ENCODE assay signal across 8 mouse cellular contexts in genomic region chr15:78927021-78927787, GRCm38 (mm10). TPM values are rescaled to one million over a fixed set of nuclear protein-coding genes. Genes with fewer than 3 reads are reported as not detected.
DNase-seq lines count a peak whose midpoint lies in the region; ATAC-seq and TF ChIP-seq lines count a peak whose summit lies in the region.

No protein-coding gene starts in this region.

- H3K4me3 ChIP-seq in embryonic facial prominence, embryonic 10.5 days = peak overlapping the region; percentile 56
- H3K4me3 ChIP-seq in heart, postnatal 0 days (ENCODE audit: low read depth, low read length) = peak overlapping the region; percentile 45
- H3K4me3 ChIP-seq in limb, embryonic 10.5 days = peak overlapping the region; percentile 56
- no peak overlapping the region for H3K4me3 ChIP-seq in midbrain, embryonic 15.5 days

- TF ChIP-seq EP300 in heart, postnatal 0 days (IDR thresholded peaks at IDR 0.05; ENCODE audit: low read depth) = no peak

- ATAC-seq in heart, postnatal 0 days (ENCODE audit: insufficient read depth, low read depth) = no peak
- ATAC-seq in midbrain, embryonic 15.5 days (replicated peaks) = no peak
- no peak for ATAC-seq in erythroid progenitor cell, adult 5-6 weeks (replicated peaks; ENCODE audit: low FRiP score, poor library complexity, severe bottlenecking)

- peaks cover 13% of the 10 kb centered on the region for H3K27me3 ChIP-seq in embryonic facial prominence, embryonic 10.5 days (replicated peaks; ENCODE audit: low read depth, poor library complexity, severe bottlenecking)
- H3K27me3 ChIP-seq in heart, postnatal 0 days (ENCODE audit: control insufficient read depth, insufficient read depth, low read length) = no peaks in the 10 kb centered on the region
- no peaks in the 10 kb centered on the region for H3K27me3 ChIP-seq in limb, embryonic 10.5 days (ENCODE audit: low read depth, poor library complexity, severe bottlenecking)
- H3K27me3 ChIP-seq in midbrain, embryonic 15.5 days (replicated peaks) = peaks cover 4% of the 10 kb centered on the region; the same call in 1 of the 2 replicates

- intact Hi-C loops in heart, postnatal 25 days (cut with DNase I) = no loop called here

- peak overlapping the region; percentile 88 for H3K27ac ChIP-seq in embryonic facial prominence, embryonic 10.5 days (replicated peaks)
- H3K27ac ChIP-seq in heart, postnatal 0 days (ENCODE audit: low read depth) = peak overlapping the region; percentile 91
- H3K27ac ChIP-seq in limb, embryonic 10.5 days = peak overlapping the region; percentile 92
- no peak overlapping the region for H3K27ac ChIP-seq in midbrain, embryonic 15.5 days

- peaks cover 13% of the 10 kb centered on the region for H3K36me3 ChIP-seq in embryonic facial prominence, embryonic 10.5 days (replicated peaks)
- peaks cover 5% of the 10 kb centered on the region; the same call in 1 of the 2 replicates for H3K36me3 ChIP-seq in heart, postnatal 0 days (replicated peaks; ENCODE audit: control insufficient read depth, insufficient read depth, low read length)
- peaks cover 21% of the 10 kb centered on the region for H3K36me3 ChIP-seq in limb, embryonic 10.5 days
- no peaks in the 10 kb centered on the region for H3K36me3 ChIP-seq in midbrain, embryonic 15.5 days (replicated peaks)

- H3K9ac ChIP-seq in heart, postnatal 0 days (replicated peaks; ENCODE audit: low read depth, low read length) = peak overlapping the region; percentile 44
- H3K9ac ChIP-seq in midbrain, embryonic 15.5 days = no peak overlapping the region

- no peak for TF ChIP-seq CTCF in heart, postnatal 0 days (IDR thresholded peaks at IDR 0.05; ENCODE audit: low read depth)

- DNase-seq in heart, adult 18-20 months = peak; percentile 59 to 64
- no peak for DNase-seq in heart, postnatal 25 days (ENCODE audit: low spot score)
- peak; percentile 32 for DNase-seq in embryonic facial prominence, embryonic 10.5 days (ENCODE audit: low spot score)
- no peak for DNase-seq in heart, postnatal 0 days (ENCODE audit: low spot score)
- DNase-seq in limb, embryonic 10.5 days (ENCODE audit: low spot score) = no peak
- no peak for DNase-seq in layer of hippocampus, postnatal 10 days (ENCODE audit: low spot score in 2 of 2)

- H3K4me1 ChIP-seq in embryonic facial prominence, embryonic 10.5 days = peaks cover 50% of the 10 kb centered on the region
- peaks cover 26% of the 10 kb centered on the region for H3K4me1 ChIP-seq in heart, postnatal 0 days (ENCODE audit: control insufficient read depth, insufficient read depth)
- H3K4me1 ChIP-seq in limb, embryonic 10.5 days = peaks cover 52% of the 10 kb centered on the region
- H3K4me1 ChIP-seq in midbrain, embryonic 15.5 days = peaks cover 18% of the 10 kb centered on the region

- peak overlapping the region; percentile 76 for H3K4me2 ChIP-seq in heart, postnatal 0 days (ENCODE audit: low read depth, low read length)
- peak overlapping the region; percentile 44 for H3K4me2 ChIP-seq in midbrain, embryonic 15.5 days

- 18% methylated on average over 15 of the region's 15 CpGs for WGBS in embryonic facial prominence, embryonic 10.5 days
- 18% methylated on average over 15 of the region's 15 CpGs for WGBS in heart, postnatal 0 days
- WGBS in limb, embryonic 10.5 days = 17% methylated on average over 15 of the region's 15 CpGs
- WGBS in midbrain, embryonic 15.5 days = 19% methylated on average over 15 of the region's 15 CpGs

- no peaks in the 10 kb centered on the region for H3K9me3 ChIP-seq in embryonic facial prominence, embryonic 10.5 days
- H3K9me3 ChIP-seq in heart, postnatal 0 days (replicated peaks; ENCODE audit: control insufficient read depth, low read length) = no peaks in the 10 kb centered on the region
- no peaks in the 10 kb centered on the region for H3K9me3 ChIP-seq in limb, embryonic 10.5 days (replicated peaks)
- H3K9me3 ChIP-seq in midbrain, embryonic 15.5 days = no peaks in the 10 kb centered on the region

RNA-seq across cellular contexts. Expression of gene Lgals1, which starts 0.7 kb away (rescaled TPM):
- total RNA-seq in heart, adult 18-20 months (2021) = 100 to 1,000 TPM; 185 to 222 TPM
- total RNA-seq in heart, postnatal 25 days (2021) = 100 to 1,000 TPM; 188 to 192 TPM
- 241 and 316 TPM in 2 replicates for polyA plus RNA-seq in embryonic facial prominence, embryonic 10.5 days (2016; fragmentation: Nextera tagmentation; extraction: Ambion mirVana)
- 460 and 709 TPM in 2 replicates for total RNA-seq in heart, postnatal 0 days (2014; rRNA removed; ENCODE audit: low replicate concordance)
- 800 and 870 TPM in 2 replicates for polyA plus RNA-seq in heart, postnatal 0 days (2015; fragmentation: Nextera tagmentation; extraction: Ambion mirVana)
- polyA plus RNA-seq in limb, embryonic 10.5 days (2016; fragmentation: Nextera tagmentation; extraction: Ambion mirVana) = 292 and 458 TPM in 2 replicates
- polyA plus RNA-seq in midbrain, embryonic 15.5 days (2015; fragmentation: Nextera tagmentation; extraction: Ambion mirVana) = 80.4 and 93.5 TPM in 2 replicates
- total RNA-seq in erythroid progenitor cell, adult 5-6 weeks (2015; ENCODE audit: low replicate concordance) = 66.7 and 92.6 TPM in 2 replicates
- total RNA-seq in erythroid progenitor cell, adult 5-6 weeks (2017; ENCODE audit: low replicate concordance) = 67.5 and 70.4 TPM in 2 replicates
- total RNA-seq in layer of hippocampus, postnatal 10 days (2021) = 10 to 100 TPM; 31.2 to 37.7 TPM

RNA-seq across cellular contexts. Expression of gene Nol12, which starts 7.5 kb away (rescaled TPM):
- total RNA-seq in heart, adult 18-20 months (2021) = 10 to 100 TPM; 15.7 to 19.1 TPM
- 10 to 100 TPM; 15.6 to 16.9 TPM for total RNA-seq in heart, postnatal 25 days (2021)
- 69.2 and 71.5 TPM in 2 replicates for polyA plus RNA-seq in embryonic facial prominence, embryonic 10.5 days (2016; fragmentation: Nextera tagmentation; extraction: Ambion mirVana)
- total RNA-seq in heart, postnatal 0 days (2014; rRNA removed; ENCODE audit: low replicate concordance) = 3.4 TPM in 1 of 2 replicates, not detected in the other
- 23.3 TPM in 2 replicates for polyA plus RNA-seq in heart, postnatal 0 days (2015; fragmentation: Nextera tagmentation; extraction: Ambion mirVana)
- 70.6 and 84.9 TPM in 2 replicates for polyA plus RNA-seq in limb, embryonic 10.5 days (2016; fragmentation: Nextera tagmentation; extraction: Ambion mirVana)
- polyA plus RNA-seq in midbrain, embryonic 15.5 days (2015; fragmentation: Nextera tagmentation; extraction: Ambion mirVana) = 62.5 and 65.8 TPM in 2 replicates
- total RNA-seq in erythroid progenitor cell, adult 5-6 weeks (2015; ENCODE audit: low replicate concordance) = 12.6 and 22.6 TPM in 2 replicates
- total RNA-seq in erythroid progenitor cell, adult 5-6 weeks (2017; ENCODE audit: low replicate concordance) = 6.8 and 11.2 TPM in 2 replicates
- 10 to 100 TPM; 43.0 to 43.2 TPM for total RNA-seq in layer of hippocampus, postnatal 10 days (2021)

RNA-seq across cellular contexts. Expression of gene Pdxp, which starts 13.5 kb away (rescaled TPM):
- total RNA-seq in heart, adult 18-20 months (2021) = under 1 TPM; 0.62 to 0.64 TPM
- 1 to 10 TPM in 1 of 2 experiments, under 1 TPM in 1; 0.75 to 1.4 TPM for total RNA-seq in heart, postnatal 25 days (2021)
- 32.6 and 36.5 TPM in 2 replicates for polyA plus RNA-seq in embryonic facial prominence, embryonic 10.5 days (2016; fragmentation: Nextera tagmentation; extraction: Ambion mirVana)
- total RNA-seq in heart, postnatal 0 days (2014; rRNA removed; ENCODE audit: low replicate concordance) = 25.8 and 46.0 TPM in 2 replicates
- polyA plus RNA-seq in heart, postnatal 0 days (2015; fragmentation: Nextera tagmentation; extraction: Ambion mirVana) = 7.7 and 8.3 TPM in 2 replicates
- 37.1 and 40.8 TPM in 2 replicates for polyA plus RNA-seq in limb, embryonic 10.5 days (2016; fragmentation: Nextera tagmentation; extraction: Ambion mirVana)
- polyA plus RNA-seq in midbrain, embryonic 15.5 days (2015; fragmentation: Nextera tagmentation; extraction: Ambion mirVana) = 112 and 125 TPM in 2 replicates
- total RNA-seq in erythroid progenitor cell, adult 5-6 weeks (2015; ENCODE audit: low replicate concordance) = 0.72 and 2.1 TPM in 2 replicates
- total RNA-seq in erythroid progenitor cell, adult 5-6 weeks (2017; ENCODE audit: low replicate concordance) = 1.4 TPM in 1 of 2 replicates, not detected in the other
- 100 to 1,000 TPM; 135 to 139 TPM for total RNA-seq in layer of hippocampus, postnatal 10 days (2021)

RNA-seq across cellular contexts. Expression of gene Triobp, which starts 20.3 kb away (rescaled TPM):
- 10 to 100 TPM; 25.5 to 30.2 TPM for total RNA-seq in heart, adult 18-20 months (2021)
- total RNA-seq in heart, postnatal 25 days (2021) = 10 to 100 TPM; 36.0 to 39.8 TPM
- polyA plus RNA-seq in embryonic facial prominence, embryonic 10.5 days (2016; fragmentation: Nextera tagmentation; extraction: Ambion mirVana) = 46.7 and 49.4 TPM in 2 replicates
- total RNA-seq in heart, postnatal 0 days (2014; rRNA removed; ENCODE audit: low replicate concordance) = 45.3 and 80.0 TPM in 2 replicates
- polyA plus RNA-seq in heart, postnatal 0 days (2015; fragmentation: Nextera tagmentation; extraction: Ambion mirVana) = 19.1 and 20.0 TPM in 2 replicates
- polyA plus RNA-seq in limb, embryonic 10.5 days (2016; fragmentation: Nextera tagmentation; extraction: Ambion mirVana) = 47.9 and 54.6 TPM in 2 replicates
- polyA plus RNA-seq in midbrain, embryonic 15.5 days (2015; fragmentation: Nextera tagmentation; extraction: Ambion mirVana) = 51.7 and 55.5 TPM in 2 replicates
- total RNA-seq in erythroid progenitor cell, adult 5-6 weeks (2015; ENCODE audit: low replicate concordance) = 40.7 and 72.8 TPM in 2 replicates
- 46.2 and 61.3 TPM in 2 replicates for total RNA-seq in erythroid progenitor cell, adult 5-6 weeks (2017; ENCODE audit: low replicate concordance)
- 10 to 100 TPM; 26.4 to 28.9 TPM for total RNA-seq in layer of hippocampus, postnatal 10 days (2021)

RNA-seq across cellular contexts. Expression of gene Sh3bp1, which starts 27.6 kb away (rescaled TPM):
- total RNA-seq in heart, adult 18-20 months (2021) = 1 to 10 TPM; 3.5 to 7.1 TPM
- total RNA-seq in heart, postnatal 25 days (2021) = 1 to 10 TPM; 4.1 to 4.8 TPM
- 35.6 and 36.1 TPM in 2 replicates for polyA plus RNA-seq in embryonic facial prominence, embryonic 10.5 days (2016; fragmentation: Nextera tagmentation; extraction: Ambion mirVana)
- 9.8 and 11.7 TPM in 2 replicates for total RNA-seq in heart, postnatal 0 days (2014; rRNA removed; ENCODE audit: low replicate concordance)
- 6.4 and 7.0 TPM in 2 replicates for polyA plus RNA-seq in heart, postnatal 0 days (2015; fragmentation: Nextera tagmentation; extraction: Ambion mirVana)
- 51.1 and 51.2 TPM in 2 replicates for polyA plus RNA-seq in limb, embryonic 10.5 days (2016; fragmentation: Nextera tagmentation; extraction: Ambion mirVana)
- 3.6 and 4.2 TPM in 2 replicates for polyA plus RNA-seq in midbrain, embryonic 15.5 days (2015; fragmentation: Nextera tagmentation; extraction: Ambion mirVana)
- total RNA-seq in erythroid progenitor cell, adult 5-6 weeks (2015; ENCODE audit: low replicate concordance) = 17.7 and 21.4 TPM in 2 replicates
- total RNA-seq in erythroid progenitor cell, adult 5-6 weeks (2017; ENCODE audit: low replicate concordance) = 0.26 and 7.1 TPM in 2 replicates
- total RNA-seq in layer of hippocampus, postnatal 10 days (2021) = 10 to 100 TPM in 1 of 2 experiments, 1 to 10 TPM in 1; 8.6 to 12.1 TPM

Comparison
In these comparisons a context has a peak if more than half of its experiments do, and no peak if none do; other contexts are left out.
1. DNase-seq: peak in heart, adult 18-20 months (2 of 2) and embryonic facial prominence, embryonic 10.5 days (single experiment); none in heart, postnatal 25 days (single experiment), heart, postnatal 0 days (single experiment), limb, embryonic 10.5 days (single experiment) and layer of hippocampus, postnatal 10 days (0 of 2).